Mouse (Mus musculus) limb, embryonic 13.5 days (tissue): ENCODE measurements around the gene Map3k12. TPM values are rescaled to one million over a fixed set of nuclear protein-coding genes. Genes with fewer than 3 reads are reported as not detected.
A peak's percentile ranks its signal among the peaks of the same experiment; 100 is the strongest.

Experiments
- ATAC-seq: fragments of 200-750 bp; cut with Nextera tagmentation; 2 replicates; pipeline ENCODE4 v1.8.0; 2017; ENCODE audit warnings: low read depth, moderate number of reproducible peaks, moderate TSS enrichment; ENCODE audit not compliant: low FRiP score
- H3K27ac ChIP-seq: fragments of 300-500 bp; sonication (generic); 2 replicates; pipeline ENCODE4 v1.5.1; 2015; ENCODE audit warnings: inconsistent platforms, mild to moderate bottlenecking, moderate library complexity
- H3K27me3 ChIP-seq: fragments of 300-500 bp; sonication (generic); 2 replicates; pipeline ENCODE4 v1.6.1; 2015; ENCODE audit warnings: mild to moderate bottlenecking, inconsistent platforms
- H3K36me3 ChIP-seq: fragments of 300-500 bp; sonication (generic); 2 replicates; pipeline ENCODE4 v1.6.1; 2015; ENCODE audit warnings: inconsistent platforms, mild to moderate bottlenecking, moderate library complexity
- H3K4me1 ChIP-seq: fragments of 300-500 bp; sonication (generic); 2 replicates; pipeline ENCODE4 v1.6.1; 2015; ENCODE audit warnings: inconsistent platforms
- H3K4me2 ChIP-seq: fragments of 300-500 bp; sonication (generic); replicated peaks from 2 replicates; pipeline ENCODE4 v1.6.1; 2015; ENCODE audit warnings: inconsistent platforms, mild to moderate bottlenecking, moderate library complexity
- H3K4me3 ChIP-seq: fragments of 300-500 bp; sonication (generic); 2 replicates; pipeline ENCODE4 v1.5.1; 2015; ENCODE audit warnings: moderate library complexity, mild to moderate bottlenecking, inconsistent platforms
- H3K9ac ChIP-seq: fragments of 300-500 bp; sonication (generic); 2 replicates; pipeline ENCODE4 v1.6.1; 2015; ENCODE audit warnings: mild to moderate bottlenecking, inconsistent platforms
- H3K9me3 ChIP-seq: fragments of 300-500 bp; sonication (generic); 2 replicates; pipeline ENCODE4 v1.6.1; 2016; ENCODE audit warnings: inconsistent platforms
- WGBS: fragments of 180-500 bp; shearing (Covaris S2); methylation state at CpG from one replicate; pipeline ENCODE4 v1.1.7; 2015; 5-methylcytosine and 5-hydroxymethylcytosine counted together
- polyA plus RNA-seq: library from polyadenylated mRNA; unstranded; fragments of >200 nt; fragmentation: Nextera tagmentation; extraction: Ambion mirVana; gene quantifications from 2 replicates; pipeline ENCODE4 v1.2.1, GENCODE M21; 2015

The Map3k12 gene
- polyA plus RNA-seq, 1 experiment from 2014 or later, result 24.5 TPM

DNA sequence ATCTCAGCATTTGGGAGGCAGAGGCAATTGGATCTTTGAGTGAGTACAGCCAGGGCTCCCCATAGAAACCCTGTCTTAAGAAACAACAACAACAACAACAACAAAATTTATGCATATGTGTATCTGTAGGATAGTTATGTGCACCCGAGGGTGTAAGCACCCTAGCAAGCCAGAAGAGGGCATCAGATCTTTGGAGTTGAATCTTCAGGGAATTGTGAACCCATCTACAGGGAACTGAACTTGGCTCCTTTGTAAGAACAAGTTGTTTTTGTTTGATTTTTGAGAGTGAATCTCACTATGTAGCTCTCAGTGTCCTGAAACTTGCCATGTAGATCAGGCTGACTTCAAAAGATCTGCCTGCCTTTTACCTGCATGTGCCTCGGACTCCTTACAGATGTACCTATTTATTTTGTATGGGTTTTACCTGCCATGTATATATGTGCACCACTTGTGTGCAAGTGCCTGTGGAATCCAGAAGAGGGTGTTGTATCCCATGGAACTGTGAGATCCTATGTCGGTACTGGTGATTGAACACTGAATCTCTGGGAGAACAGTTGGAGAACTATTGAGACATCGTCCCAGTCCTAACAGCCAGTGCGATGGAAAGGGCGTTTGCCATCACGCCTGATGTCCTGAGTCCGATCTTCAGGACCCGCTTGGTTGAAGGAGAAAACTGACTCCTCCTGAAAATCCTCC is 48.0 kb downstream of the Map3k12 start:
- Histone ChIP-seq H3K27me3 (no peaks in the 10 kb centered on the region), H3K4me3 (no peak overlapping the region), H3K9me3 (no peaks in the 10 kb centered on the region), H3K4me1 (peaks cover 17% of the 10 kb centered on the region), H3K36me3 (peaks cover 4% of the 10 kb centered on the region), H3K9ac (no peak overlapping the region), H3K4me2 (no peak overlapping the region), H3K27ac (no peak overlapping the region)
- no peak for ATAC-seq
- 94% methylated on average over 9 of the region's 9 CpGs for WGBS

DNA sequence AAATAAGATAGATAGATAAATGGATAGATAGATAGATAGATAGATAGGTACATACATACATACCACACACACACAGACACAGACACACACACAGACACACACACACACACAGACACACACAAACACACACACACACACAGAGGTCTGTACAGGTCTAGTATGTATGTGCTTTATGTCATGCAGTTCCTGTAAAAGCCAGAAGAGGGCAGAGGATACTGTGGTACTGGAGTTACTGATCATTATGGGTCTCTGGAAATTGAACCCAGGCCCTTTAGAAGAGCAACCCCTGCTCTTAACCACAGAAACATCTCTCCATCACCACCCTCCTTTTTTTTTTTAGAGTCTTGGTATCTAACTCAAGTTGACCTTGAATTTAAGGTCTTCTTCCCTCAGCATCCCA is 53.2 kb downstream of the Map3k12 start:
- H3K4me1 ChIP-seq, result peaks cover 14% of the 10 kb centered on the region
- no peak overlapping the region for H3K27ac ChIP-seq
- no peak overlapping the region for H3K9ac ChIP-seq
- no peak for ATAC-seq
- H3K9me3 ChIP-seq, result no peaks in the 10 kb centered on the region
- peaks cover 12% of the 10 kb centered on the region for H3K36me3 ChIP-seq
- no peak overlapping the region for H3K4me3 ChIP-seq
- no peak overlapping the region for H3K4me2 ChIP-seq
- no peaks in the 10 kb centered on the region for H3K27me3 ChIP-seq

DNA sequence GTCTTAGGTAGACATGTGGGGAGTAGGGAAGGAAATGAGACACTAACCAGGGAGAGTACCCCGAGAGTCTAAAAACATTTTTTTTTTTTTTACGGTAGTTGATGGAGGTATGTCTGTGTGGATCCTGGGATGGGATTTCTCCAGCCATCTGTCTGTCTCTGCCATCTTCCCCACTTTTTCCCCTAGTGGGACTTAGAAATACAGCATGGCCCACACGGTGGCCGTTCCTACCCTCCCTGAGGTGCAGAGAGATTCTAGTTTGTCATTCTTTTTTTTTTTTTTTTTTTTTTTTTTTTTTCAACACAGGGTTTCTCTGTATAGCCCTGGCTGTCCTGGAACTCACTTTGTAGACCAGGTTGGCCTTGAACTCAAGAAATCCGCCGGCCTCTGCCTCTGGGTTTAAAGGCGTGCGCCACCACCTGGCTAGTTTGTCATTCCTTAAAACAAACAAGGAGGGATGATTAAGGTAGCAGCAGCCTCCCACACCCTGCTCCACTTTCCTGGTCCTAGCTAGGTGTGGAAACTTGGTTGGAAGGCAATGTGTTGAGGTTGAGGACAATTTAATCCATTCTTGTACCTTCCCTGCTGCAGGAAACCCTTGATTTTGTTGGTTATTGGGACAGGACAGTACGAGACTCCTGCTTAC is 55.3 kb downstream of the Map3k12 start:
- Histone ChIP-seq H3K9me3 (no peaks in the 10 kb centered on the region), H3K36me3 (peaks cover 12% of the 10 kb centered on the region), H3K27me3 (no peaks in the 10 kb centered on the region), H3K4me1 (peaks cover 14% of the 10 kb centered on the region), H3K4me3 (no peak overlapping the region), H3K4me2 (no peak overlapping the region), H3K9ac (no peak overlapping the region), H3K27ac (no peak overlapping the region)
- ATAC-seq, result no peak
- WGBS, result 83% methylated on average over 9 of the region's 9 CpGs

GRCm38 (mm10) chr15:102460971-102461370 is 55.9 kb downstream of the Map3k12 start:
- no peaks in the 10 kb centered on the region for H3K9me3 ChIP-seq
- peaks cover 14% of the 10 kb centered on the region for H3K4me1 ChIP-seq
- no peak overlapping the region for H3K27ac ChIP-seq
- no peak overlapping the region for H3K4me3 ChIP-seq
- no peak overlapping the region for H3K4me2 ChIP-seq
- no peak overlapping the region for H3K9ac ChIP-seq
- H3K27me3 ChIP-seq, result no peaks in the 10 kb centered on the region
- no peak for ATAC-seq
- WGBS, result 74% methylated on average over 4 of the region's 4 CpGs
- peaks cover 12% of the 10 kb centered on the region for H3K36me3 ChIP-seq

DNA sequence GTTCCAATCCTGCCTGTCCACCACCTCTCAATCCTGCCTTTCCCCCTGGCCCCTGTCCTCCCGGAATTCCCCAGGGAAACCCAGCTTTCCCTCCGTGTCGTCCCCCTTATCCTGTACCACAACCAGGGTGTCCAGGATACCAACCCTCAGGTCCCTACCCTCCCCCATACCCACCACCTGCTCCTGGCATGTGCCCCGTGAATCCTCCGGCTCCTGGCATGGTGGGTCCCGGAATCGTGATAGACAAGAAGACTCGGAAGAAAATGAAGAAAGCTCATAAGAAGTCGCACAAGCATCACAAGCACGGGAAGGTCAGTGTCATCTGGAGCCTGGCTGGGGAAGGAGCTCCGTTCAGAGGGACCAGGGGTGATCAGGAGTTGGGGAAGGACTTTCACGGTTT is 56.5 kb downstream of the Map3k12 start:
- H3K4me2 ChIP-seq, result peak overlapping the region; percentile 64

GRCm38 (mm10) chr15:102459847-102460246 is 57.0 kb downstream of the Map3k12 start:
- Histone ChIP-seq H3K9me3 (no peaks in the 10 kb centered on the region), H3K9ac (0 out of 2 replicates have a peak overlapping the region, but pooled peaks have one; percentile 13), H3K27me3 (no peaks in the 10 kb centered on the region), H3K4me3 (peak overlapping the region; percentile 51), H3K4me2 (peak overlapping the region; percentile 64), H3K4me1 (peaks cover 14% of the 10 kb centered on the region), H3K36me3 (peaks cover 12% of the 10 kb centered on the region), H3K27ac (no peak overlapping the region)
- no peak for ATAC-seq
- 68% methylated on average over 5 of the region's 5 CpGs for WGBS

More for the DNA sequence above, 56.5 kb downstream of the Map3k12 start:
- no peak overlapping the region for H3K27ac ChIP-seq
- H3K36me3 ChIP-seq, result peaks cover 12% of the 10 kb centered on the region
- peak overlapping the region; percentile 13; the same call in 1 of the 2 replicates for H3K9ac ChIP-seq
- no peak overlapping the region for H3K4me3 ChIP-seq
- ATAC-seq, result no peak
- peaks cover 14% of the 10 kb centered on the region for H3K4me1 ChIP-seq
- H3K27me3 ChIP-seq, result no peaks in the 10 kb centered on the region
- WGBS, result 79% methylated on average over 12 of the region's 12 CpGs
- H3K9me3 ChIP-seq, result no peaks in the 10 kb centered on the region

- Histone ChIP-seq H3K4me3 (peak overlapping the region; percentile 51), H3K4me1 (peaks cover 14% of the 10 kb centered on the region), H3K9ac (peak overlapping the region; percentile 61), H3K9me3 (no peaks in the 10 kb centered on the region), H3K27me3 (no peaks in the 10 kb centered on the region), H3K36me3 (peaks cover 12% of the 10 kb centered on the region), H3K4me2 (peak overlapping the region; percentile 64), H3K27ac (no peak overlapping the region)
- no peak for ATAC-seq
- 40% methylated on average over 6 of the region's 6 CpGs for WGBS
These were observed 57.5 kb downstream of the Map3k12 start for GRCm38 (mm10) chr15:102459381-102459780.

DNA sequence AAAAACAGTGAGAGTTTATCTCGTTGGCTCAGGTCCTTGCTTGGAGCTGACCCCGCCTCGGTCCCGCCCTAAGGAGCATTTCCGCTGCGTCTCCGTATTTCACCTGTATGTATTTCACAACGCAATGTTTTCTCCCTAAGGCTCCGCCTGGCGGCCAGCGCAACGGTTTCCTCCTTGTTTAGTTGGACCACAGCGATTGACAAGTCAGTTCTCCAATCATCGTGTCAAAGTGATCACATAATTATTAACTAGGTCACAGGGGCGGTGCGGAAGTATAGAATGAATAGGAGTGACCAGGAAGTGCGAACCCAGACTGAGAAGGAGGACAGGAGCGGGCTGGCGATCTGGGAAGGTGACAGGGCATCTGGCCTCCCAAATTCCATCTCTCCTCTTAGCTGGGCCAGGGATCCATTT is 58.0 kb downstream of the Map3k12 start, which contains the start of gene Prr13:
TSS of gene Prr13 (plus strand) at position 125 of the 414 bp plus-strand sequence.
- 1% methylated on average over 19 of the region's 19 CpGs for WGBS
- Histone ChIP-seq H3K9me3 (no peaks in the 10 kb centered on the region), H3K9ac (peak within 1 kb of the TSS; percentile 61), H3K4me1 (peaks cover 14% of the 10 kb centered on the region), H3K4me3 (peak within 1 kb of the TSS; percentile 51), H3K27ac (no peak within 1 kb of the TSS), H3K27me3 (no peaks in the 10 kb centered on the region), H3K36me3 (peaks cover 12% of the 10 kb centered on the region), H3K4me2 (peak within 1 kb of the TSS; percentile 64)
- ATAC-seq, result peak; percentile 78

- peaks cover 8% of the 10 kb centered on the region for H3K36me3 ChIP-seq
- WGBS, result 76% methylated on average over 5 of the region's 5 CpGs
- 0 out of 2 replicates have a peak overlapping the region, but pooled peaks have one; percentile 61 for H3K9ac ChIP-seq
- no peak for ATAC-seq
- peak overlapping the region; percentile 51 for H3K4me3 ChIP-seq
- peaks cover 14% of the 10 kb centered on the region for H3K4me1 ChIP-seq
- H3K4me2 ChIP-seq, result peak overlapping the region; percentile 64
- H3K27me3 ChIP-seq, result no peaks in the 10 kb centered on the region
- H3K9me3 ChIP-seq, result no peaks in the 10 kb centered on the region
- no peak overlapping the region for H3K27ac ChIP-seq
These were observed 58.7 kb downstream of the Map3k12 start for GRCm38 (mm10) chr15:102458050-102458736.

GRCm38 (mm10) chr15:102455993-102456392 is 60.9 kb downstream of the Map3k12 start:
- ATAC-seq, result no peak
- H3K27ac ChIP-seq, result no peak overlapping the region
- H3K27me3 ChIP-seq, result no peaks in the 10 kb centered on the region
- H3K4me1 ChIP-seq, result peaks cover 11% of the 10 kb centered on the region
- 32% methylated on average over 6 of the region's 6 CpGs for WGBS
- H3K9me3 ChIP-seq, result no peaks in the 10 kb centered on the region
- H3K9ac ChIP-seq, result no peak overlapping the region
- H3K36me3 ChIP-seq, result no peaks in the 10 kb centered on the region
- H3K4me3 ChIP-seq, result no peak overlapping the region
- no peak overlapping the region for H3K4me2 ChIP-seq

DNA sequence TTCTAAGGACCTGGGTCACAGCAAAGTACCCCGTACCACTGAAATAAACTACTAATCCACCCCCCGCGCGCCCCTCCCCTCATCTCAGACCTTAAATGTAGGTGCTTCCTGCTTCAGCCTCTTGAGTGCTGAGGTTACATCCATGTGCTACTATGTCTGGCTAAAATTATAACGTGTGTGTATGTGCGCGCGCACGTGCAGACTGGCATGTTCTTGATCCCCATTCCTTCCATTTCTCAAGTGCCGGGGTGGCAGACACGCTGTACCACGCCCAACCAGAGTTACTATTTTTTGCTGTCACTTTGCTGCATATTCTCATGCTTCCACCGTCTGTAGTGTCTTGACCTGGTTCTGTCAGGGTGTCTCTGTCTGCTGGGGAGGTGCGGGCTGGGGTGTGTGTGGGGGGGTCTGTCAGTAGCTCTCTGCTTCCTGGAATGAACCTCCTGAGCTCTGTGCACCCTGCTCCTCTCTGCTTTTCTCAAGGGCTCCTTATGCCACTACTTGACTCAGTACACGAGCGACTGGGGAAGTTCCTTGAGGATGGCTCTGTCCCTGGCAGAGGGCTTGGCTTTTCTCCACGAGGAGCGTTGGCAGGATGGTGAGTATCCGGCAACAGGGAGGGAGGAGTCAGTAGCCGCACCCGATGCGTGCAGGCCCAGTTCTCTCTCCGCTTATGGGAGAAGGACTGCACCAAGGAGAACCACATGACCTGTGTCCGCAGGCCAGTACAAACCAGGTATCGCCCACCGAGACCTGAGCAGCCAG is 65.0 kb downstream of the Map3k12 start:
- no peak for ATAC-seq
- Histone ChIP-seq H3K9me3 (no peaks in the 10 kb centered on the region), H3K27ac (no peak overlapping the region), H3K4me2 (no peak overlapping the region), H3K27me3 (no peaks in the 10 kb centered on the region), H3K36me3 (no peaks in the 10 kb centered on the region), H3K9ac (no peak overlapping the region), H3K4me1 (no peaks in the 10 kb centered on the region), H3K4me3 (no peak overlapping the region)
- WGBS, result 81% methylated on average over 26 of the region's 26 CpGs
